Mouse (Mus musculus) heart, adult 18-20 months (tissue): ENCODE measurements around the gene 4933427D14Rik. TPM values are rescaled to one million over a fixed set of nuclear protein-coding genes. Genes with fewer than 3 reads are reported as not detected.

ENCODE experiments used
- DNase-seq, 2 experiments: peaks; one replicate each; pipeline ENCODE4 v3.0.0; 2021 to 2022; ENCODE audit warnings: mixed read lengths in 1 of 2
- total RNA-seq, 2 experiments: library from RNA; stranded (reverse); gene quantifications; 2 replicates each; pipeline ENCODE4 v1.2.3; 2021

4933427D14Rik gene
- total RNA-seq, 2 experiments from 2014 or later: 1.9 to 2.4 TPM

DNA sequence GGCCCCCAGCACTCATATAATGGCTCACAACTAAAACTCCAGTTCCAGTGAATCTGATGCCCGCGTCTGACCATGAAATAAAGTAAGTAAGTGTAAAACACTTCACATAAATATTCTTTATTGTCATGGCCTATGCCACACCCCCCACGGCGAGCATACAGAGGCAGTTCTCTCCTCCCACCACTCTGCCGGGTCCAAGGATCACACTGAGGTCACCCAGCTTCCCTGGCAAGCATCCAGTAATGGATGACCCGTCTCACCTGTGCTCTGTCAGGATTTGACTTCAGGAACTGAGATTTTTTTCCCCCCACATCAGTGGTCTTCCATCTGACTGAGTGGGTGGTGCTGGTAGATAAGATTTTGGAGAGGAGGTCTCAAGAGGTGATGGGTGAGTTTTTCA, 67.1 kb downstream of the 4933427D14Rik start:
- no peak for DNase-seq

DNA sequence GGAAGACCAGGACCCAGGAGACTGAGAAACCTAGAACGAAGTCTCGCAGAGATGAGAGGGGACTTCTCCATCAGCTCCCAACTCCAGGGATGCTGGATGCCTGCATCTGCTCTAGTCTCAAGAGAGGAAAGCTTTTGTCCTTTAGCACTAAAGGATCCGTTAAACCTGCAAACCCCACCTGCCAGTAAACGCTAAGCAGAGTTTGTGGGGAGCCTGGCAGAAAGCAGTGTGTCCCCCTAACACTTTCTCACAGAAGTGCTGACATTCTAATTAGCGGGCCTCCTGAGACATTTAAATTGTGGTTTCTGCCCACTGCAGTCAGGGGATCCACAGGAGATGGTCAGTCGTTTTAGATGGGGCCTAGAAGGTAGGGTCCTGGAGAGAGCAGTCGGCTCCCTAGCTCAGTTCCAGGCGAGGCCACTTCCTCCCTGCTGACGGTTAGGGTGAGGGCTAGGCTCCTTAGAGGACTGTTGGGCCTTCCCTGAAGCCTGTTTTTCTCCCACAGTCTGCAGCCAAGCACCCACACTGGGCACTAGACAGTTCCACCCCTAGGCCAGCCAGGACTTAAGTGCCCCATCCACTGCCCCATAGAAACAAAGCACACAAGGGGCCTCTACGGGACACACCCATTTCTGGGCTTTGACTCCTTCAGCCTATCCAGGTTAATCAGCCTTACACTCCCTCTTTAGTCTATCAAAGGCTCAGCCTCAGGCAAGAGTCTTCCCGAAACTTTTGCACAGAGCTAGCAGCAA, 70.9 kb downstream of the 4933427D14Rik start:
- DNase-seq: no peak

DNA sequence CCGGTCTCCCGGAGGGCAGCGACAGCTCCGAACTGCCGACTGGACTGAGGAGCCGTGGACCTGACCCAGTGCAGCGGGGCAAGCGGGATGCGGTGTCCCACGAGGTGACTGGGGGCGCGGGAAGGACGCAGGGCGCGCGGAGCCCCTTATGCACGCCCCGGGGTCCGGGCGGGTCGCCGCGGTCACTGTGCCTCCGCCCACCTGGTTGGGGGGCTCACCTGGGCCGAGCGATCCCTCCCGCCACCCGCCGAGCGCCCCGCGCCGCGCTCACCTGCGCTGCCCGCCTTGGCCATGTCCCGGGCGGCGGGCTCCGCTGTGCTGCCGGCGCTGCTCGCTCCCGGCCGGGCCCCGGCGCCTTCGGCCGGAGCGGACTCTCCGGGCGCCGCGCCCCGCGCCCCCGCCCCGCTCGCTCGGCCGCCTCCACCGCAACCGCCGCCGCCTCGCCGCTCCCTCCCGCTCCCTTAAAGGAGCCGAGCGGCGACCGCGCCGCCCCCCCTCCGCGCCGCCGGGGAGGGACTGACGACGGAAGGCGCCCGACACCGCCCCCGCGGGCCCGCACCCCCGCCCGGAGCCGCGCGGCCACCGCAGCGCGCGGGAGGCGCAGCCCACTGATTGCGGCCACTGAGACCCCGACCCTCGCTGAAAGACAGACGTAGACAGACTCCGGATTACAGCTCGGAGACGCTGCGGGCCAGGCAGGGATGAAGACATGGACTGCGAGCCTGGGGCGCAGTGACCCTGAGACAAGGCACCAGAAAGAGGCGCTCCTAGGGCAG, 71.7 kb downstream of the 4933427D14Rik start, which contains the start of gene Pitpnm3:
TSS of gene Pitpnm3 (minus strand) at position 396 of the 776 bp plus-strand sequence.
- peak; percentile 52 to 53 for DNase-seq

DNA sequence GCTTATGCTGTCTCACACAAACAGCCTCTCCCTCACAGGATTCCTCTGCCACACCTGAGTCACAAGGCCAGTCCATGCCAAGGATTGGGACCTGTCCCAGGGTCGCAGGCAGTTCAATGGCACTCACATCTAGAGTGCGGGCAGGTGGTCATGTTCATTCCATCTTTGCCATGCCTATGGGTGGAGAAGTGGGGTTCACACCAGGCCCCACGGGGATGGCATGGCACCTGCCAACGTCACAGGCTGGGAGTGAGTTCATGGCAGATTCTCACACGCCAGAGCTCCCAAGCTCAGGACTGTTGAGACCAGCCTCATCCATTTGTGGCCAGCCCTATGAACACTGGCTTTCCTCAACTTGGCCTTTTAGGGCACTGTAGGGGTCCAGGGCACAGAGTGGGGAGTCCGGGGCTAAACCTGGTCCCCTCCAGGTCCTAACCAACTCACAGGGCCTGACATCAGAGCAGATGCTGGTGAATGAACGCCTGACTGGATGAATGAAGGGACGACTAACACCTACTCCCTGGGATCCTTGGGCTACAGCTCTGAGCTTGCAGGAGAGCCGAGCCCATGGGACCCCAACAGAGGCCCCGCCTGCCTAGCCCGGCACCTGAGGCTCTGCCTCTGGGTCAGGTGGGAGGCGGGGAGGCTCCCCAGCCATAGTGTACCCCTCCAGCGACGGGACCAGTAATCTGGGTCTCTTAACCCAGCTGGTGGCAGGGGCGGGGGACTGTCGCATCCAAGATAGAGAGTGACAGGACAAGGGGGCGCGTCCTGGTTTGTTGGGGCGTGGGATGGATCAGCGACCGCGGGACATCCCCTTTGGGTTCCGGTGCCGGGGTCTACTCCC, 72.5 kb downstream of the 4933427D14Rik start:
- no peak for DNase-seq

DNA sequence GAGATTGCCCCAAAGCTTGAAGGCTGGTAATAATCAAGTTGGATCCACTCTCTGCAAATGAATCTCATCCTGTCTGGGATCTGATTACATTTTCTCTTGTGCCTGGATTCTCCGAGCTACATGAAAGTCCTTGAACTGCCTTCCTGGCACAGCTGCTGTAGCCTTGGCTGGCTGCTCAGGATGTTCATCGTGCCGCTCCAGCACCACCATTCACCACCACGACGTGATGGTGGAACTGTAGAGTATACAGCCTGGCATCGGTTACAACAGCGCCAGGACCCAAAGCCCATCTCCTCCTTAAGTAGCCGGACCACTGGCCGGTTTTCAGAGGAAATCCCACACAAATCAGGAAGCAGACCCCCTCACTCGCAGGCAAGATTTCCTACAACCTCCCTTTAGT, 74.2 kb downstream of the 4933427D14Rik start:
- DNase-seq: peak; percentile 36 to 42

DNA sequence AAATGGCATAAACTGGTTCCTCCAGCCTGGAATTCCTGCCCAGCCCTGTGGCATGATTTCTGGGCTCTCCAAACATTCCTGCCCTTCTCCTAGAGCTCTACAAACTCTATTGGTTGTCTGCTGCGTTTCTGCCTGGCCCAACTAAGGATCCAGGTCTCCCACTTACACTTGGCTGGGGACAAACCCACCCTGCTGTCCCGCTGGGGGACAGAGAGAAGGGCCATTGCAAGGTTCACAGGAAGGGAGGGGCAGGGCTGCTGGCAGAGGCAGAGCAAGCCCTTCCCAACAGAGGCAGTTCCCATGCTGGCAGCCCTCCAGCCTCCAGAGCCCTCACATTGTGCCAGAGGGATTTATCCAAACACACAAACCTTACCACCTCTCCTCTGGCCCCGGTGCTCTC, 75.0 kb downstream of the 4933427D14Rik start:
- DNase-seq: peak; percentile 80 to 84

DNA sequence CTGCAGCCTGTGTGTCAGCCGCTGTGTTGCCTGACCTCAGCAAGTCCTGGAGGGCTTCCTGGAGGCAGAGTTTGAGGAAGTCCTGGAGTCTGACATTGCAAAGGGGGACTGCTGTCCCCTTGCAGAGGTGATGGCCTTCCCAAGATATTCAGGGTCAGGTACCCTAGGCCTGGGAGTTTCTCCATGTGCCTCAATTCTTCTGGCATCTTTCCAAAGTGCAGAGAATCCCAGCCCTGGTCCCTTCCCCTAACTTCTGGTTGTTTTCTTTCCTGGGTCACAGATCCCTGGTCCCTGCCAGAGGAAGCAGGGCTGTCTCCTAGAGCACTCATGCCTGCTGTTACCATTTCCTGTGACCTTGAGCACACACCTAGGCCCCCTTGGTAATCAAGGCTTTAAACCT, 75.6 kb downstream of the 4933427D14Rik start:
- DNase-seq: no peak

DNA sequence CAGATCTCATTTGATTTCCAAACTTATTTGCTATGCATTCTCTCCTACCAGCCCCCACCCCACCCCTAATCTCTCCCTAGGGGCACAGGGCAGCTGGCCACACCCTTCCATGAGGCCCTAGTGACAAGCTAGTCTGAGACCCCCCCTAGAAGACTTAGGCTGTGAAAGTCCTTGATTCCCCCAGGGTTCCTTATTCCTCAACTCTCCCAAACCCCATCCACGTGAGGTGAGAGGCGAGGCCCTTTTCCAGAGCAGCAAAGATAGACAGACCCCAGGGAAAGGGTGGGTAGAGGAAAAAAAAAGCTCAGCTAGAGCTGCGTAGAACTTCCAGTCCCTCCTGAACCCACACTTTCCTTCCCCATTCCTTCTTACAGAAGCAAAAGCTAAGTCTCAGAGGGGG, 76.4 kb downstream of the 4933427D14Rik start:
- no peak for DNase-seq

DNA sequence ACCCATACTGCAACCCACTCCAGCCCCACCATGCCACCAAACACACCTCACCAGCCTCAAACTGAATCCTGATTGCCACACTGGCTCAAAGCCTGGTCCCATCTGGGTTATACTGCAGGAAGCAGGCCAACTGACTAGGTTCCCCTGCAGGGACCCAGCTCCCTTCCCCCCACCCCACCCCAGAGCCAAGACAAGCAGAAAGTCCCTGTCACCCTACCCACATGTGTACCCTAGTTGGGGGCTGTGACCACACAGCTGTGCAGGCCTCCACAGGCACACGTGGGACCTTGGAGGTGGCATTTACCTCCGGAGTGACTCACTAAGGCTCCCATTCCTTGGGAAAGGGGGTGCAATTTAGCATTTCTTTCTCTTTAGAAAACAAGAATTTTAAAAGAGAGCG, 76.8 kb downstream of the 4933427D14Rik start:
- DNase-seq: no peak

DNA sequence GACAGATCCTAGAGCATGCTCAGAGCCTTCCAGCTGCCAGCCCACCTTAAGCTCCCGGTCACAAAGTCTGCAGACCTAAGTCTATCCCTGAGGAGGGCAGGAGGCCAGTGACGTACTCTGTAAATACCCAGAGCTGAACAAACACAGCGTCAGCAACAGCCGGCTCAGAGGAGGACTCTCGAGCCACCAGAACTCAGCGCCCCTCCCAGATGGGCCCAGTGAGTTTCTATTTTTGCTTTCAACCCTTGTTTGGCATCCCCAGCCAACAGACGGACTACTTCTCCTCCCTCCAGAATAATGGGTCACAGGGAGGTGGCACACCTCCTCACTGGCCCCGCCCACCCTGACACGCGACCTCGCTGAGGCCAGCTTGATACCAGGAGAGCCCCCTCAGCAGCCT, 77.2 kb downstream of the 4933427D14Rik start:
- peak; percentile 69 to 82 for DNase-seq

DNA sequence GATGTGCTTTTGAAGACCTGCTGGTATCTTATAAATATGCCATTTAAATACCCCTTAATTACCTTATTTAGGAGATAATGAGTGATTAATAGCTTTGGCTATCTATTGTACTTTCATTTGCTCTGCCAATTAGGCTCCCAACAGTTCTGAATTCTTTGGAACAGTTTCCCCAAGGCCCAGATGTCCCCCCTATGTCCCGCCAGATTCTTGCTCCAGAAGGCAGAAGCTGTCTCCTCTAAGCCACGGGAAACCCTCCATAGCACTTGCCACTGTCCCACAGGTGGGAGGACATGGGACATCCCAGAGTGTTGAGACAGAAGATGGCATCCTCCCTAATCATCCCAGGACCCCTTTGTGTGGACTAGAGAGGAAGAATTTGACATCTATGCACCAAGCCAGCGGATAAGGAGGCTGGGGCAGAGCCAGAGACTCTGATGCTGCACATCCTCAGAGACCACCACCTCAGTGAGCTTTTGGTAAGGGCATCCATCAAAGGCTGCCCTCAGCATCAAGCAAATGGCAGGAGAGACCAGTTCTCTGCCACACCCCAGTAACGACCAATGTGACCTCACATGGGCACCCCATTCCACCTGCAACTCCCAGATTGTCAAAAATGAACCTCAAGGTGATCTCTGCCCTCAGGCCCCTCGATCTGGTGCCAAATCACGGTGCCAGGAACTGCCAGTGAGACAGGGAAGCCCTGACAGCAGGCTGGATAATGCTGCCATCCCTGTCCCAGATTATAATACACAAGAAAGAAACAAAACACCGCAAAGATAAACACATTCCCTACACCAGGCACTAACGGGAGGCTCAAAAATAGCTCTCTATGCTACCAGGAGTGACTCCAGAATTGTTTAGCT, 78.0 kb downstream of the 4933427D14Rik start:
- DNase-seq: peak; percentile 14 to 29

DNA sequence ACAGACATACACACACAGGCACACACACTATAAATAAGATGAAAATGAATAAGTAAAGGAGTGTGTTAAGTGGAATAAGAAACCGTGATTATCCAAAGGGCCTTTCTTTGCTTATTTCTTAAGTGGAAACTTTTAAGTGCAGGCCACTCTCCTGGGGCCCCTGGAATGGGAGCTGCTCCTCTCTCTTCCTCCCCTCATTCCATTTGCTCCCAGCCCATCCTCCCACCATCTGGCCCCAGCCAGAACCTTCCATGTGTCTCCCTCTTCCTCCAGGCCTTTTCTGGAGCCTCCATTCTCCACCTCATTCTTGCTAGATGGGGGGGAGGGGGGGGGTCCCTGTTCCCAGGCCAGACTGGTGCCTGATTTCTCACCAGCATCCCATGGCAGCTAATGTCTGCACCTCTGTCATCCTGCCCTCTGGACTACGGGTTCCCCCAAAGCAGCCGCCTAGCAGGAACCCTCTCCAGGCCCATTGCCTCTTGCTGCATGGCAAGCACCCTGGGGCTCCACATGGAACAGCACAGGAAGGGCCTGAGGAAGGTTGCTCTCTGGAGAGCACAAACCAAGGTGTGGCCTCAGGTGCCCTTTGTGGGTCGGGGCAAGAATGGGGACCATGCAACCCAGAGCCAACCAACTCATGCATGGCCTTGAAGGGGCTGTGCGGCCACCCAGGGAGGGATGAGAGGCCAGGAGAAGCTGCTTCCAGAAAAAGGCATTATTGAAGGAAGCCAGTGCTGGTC, 79.6 kb downstream of the 4933427D14Rik start:
- no peak for DNase-seq

DNA sequence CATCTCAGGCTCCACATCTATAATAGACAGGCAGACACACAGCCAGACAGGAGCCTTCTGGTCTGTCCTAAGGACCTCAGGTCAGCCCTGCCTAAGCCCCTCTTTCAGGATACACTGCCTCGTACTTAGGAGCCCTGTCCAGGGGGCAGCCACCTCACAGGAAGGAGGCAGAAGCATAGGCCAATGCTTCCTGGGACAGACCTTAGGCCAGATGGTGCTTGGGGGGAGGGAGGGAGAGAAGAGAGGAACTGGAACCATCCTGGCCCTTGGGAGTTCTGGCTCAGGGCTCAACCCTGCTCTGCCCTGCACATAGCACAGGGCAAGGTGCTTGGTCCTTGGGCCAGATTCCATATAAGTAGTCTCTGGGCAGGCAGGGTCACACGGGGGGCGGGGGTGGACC, 81.5 kb downstream of the 4933427D14Rik start:
- DNase-seq: no peak

DNA sequence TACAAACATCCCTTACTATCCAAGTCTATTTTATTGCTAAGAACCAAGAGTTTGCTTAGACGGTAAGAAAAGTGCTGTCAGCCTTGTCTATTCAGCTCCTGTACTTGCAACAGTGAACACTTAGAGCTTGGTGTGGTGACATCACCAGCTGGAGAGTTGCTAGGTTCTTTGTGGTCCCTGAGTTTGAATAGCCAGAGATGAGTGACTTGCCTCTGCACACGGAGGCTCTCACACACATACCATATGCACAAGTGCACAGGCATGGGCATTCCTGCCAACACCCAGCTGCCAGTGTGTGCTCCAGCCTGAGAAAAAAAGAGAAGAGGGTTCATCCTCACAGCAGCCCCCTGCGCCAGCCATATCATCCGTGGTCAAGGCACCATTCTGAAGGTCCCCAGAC, 83.7 kb downstream of the 4933427D14Rik start:
- no peak for DNase-seq

DNA sequence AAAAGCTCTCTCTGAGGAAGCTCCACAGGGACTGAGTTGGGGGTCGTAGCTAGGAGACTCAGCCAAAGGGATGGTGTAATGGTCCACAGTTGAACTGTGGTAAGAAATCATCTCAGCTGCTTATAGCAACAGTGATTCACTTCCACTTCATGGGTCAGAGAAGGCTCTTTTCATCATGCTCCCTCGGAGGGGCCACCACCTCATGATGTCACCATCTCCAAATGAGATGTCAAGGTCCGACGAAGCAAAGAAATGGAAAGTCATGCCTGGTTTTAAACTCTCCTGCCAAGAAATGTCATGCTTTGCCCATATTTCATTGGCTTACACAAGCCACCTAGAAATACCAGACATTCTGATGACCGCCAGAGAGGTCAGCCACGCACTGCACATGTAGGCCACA, 86.9 kb downstream of the 4933427D14Rik start:
- no peak for DNase-seq

DNA sequence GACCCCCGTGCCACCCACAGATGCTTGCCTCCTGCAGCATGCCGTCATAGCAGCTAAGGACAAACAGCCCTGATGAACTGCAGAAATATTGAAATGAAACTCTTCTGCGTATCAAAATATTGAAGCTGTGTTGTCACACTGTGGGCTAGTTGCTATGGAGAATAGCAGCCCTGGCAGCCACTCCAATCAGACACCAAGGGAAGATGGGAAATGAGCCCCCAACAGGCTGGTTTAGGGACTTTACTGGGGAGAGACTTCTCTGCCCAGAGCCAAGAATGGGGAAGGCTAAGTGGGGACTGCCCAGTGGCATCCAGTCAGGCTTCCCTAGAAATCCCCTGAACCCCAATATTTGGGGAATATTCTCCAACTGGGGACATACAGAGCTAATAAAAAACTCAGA, 88.6 kb downstream of the 4933427D14Rik start:
- no peak for DNase-seq

DNA sequence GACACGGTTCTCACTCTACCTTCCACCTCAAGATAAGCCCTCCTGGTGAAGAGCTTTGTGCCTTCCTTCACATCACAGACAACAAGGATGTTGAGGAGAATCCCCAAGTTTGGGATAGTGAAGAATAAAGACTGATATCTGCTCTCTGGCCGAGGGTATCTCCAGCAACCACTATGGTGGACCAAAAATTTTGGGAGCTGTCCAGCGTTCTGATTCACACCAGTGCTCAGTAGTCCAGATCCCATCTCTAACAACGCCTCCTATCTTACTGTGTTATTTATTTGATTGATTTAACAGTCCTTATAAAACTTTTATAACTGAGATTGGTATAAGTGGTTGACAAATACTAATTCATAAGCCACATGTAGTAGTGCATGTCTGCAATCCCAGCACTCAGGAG, 94.0 kb downstream of the 4933427D14Rik start:
- DNase-seq: no peak

DNA sequence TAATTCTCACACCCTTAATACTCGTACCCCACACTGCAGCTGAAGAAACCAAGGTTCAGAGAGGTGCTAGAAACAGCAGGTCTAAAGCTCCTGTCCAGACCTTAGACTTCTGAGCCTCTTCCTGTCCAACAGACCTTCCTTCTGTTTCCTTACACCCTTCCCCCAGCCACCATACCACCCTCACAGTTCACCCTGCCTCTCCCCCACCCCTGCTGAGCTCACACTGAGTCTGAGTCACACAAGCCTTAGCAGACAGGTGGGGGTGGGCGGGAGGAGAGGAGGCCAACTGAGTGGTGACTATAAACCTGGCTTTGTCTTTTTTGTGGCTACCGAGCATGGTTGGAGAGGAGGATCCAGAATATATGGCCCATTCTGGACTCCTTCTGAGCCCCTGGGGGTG, 96.5 kb downstream of the 4933427D14Rik start:
- no peak for DNase-seq

DNA sequence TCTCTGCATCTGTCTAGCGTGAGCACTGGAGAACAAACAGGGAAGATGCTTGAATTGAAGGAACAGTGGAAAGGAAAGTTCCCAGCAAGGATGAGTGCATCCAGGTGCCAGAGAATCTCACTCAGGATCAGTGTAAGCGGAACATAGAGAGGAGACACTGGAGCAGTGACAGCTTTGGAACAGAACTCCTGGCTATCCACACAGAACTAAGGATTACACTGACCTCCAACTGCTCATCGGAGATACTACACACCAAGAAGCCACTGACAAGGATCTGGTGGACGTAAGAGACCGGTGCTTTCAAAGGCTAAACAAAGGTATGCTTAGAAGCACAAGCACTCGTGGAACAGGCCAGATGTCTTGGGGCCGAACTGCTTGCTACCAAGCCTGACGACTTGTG, 103.0 kb downstream of the 4933427D14Rik start:
- DNase-seq: no peak
